ENCODE assay signal across 13 mouse cellular contexts in the genomic region with DNA sequence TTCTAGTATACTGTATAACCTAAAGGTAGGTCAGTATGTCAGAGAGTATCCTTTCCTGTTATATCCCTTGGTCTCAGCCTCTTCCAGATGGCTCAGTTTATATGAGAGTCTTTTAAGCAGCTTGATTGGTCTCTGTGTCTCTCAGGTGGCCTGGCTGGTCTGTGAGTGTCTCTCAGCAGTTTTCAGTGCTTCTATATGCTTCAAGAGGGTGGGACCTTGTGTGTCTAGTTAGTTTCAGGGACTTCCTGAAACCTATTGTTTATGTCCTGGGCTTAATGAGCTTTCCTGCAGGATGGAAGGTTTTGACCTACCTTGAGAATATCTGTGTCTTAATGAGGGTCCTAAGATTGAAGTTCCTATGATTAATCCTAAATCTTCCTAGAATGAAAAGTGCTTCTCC.
"Had no signal": no experiment of that assay in that cellular context is flagged by ENCODE, and none has a peak within 500 bp of the region (broad histone marks: within the 10 kb centered on the region; RNA-seq: fewer than 3 reads in every experiment).

No protein-coding gene starts in this region.

- DNase-seq: kidney, adult 8-10 months; kidney, postnatal 36 days; layer of hippocampus, adult 9-11 months; layer of hippocampus, postnatal 36 days; liver, embryonic 13.5 days; liver, postnatal 0 days; right cerebral cortex, adult 18-20 months; right cerebral cortex, postnatal 25 days; thymus, postnatal 36 days had no signal

- H3K4me2 ChIP-seq: liver, embryonic 13.5 days; midbrain, embryonic 15.5 days had no signal

- H3K9ac ChIP-seq: liver, embryonic 13.5 days; liver, postnatal 0 days; midbrain, embryonic 15.5 days had no signal

- H3K36me3 ChIP-seq: liver, embryonic 13.5 days; midbrain, embryonic 15.5 days had no signal

- H3K4me3 ChIP-seq: liver, embryonic 13.5 days; midbrain, embryonic 15.5 days had no signal

- ATAC-seq: intestine, postnatal 0 days; liver, postnatal 0 days; midbrain, embryonic 15.5 days had no signal

- H3K27ac ChIP-seq: kidney, postnatal 0 days; liver, embryonic 13.5 days; macrophage; midbrain, embryonic 15.5 days had no signal

- H3K4me1 ChIP-seq: liver, embryonic 13.5 days; midbrain, embryonic 15.5 days had no signal

- H3K27me3 ChIP-seq: liver, embryonic 13.5 days; midbrain, embryonic 15.5 days had no signal
